ENCODE assay signal across 9 mouse cellular contexts in genomic region chr11:56107929-56108328, GRCm38 (mm10).
A peak's percentile ranks its signal among the peaks of the same experiment; 100 is the strongest.
DNase-seq lines count a peak whose midpoint lies in the region; TF ChIP-seq lines count a peak whose summit lies in the region.
"Had no signal": no experiment of that assay in that cellular context is flagged by ENCODE, and none has a peak within 500 bp of the region (broad histone marks: within the 10 kb centered on the region; RNA-seq: fewer than 3 reads in every experiment).

No protein-coding gene starts in this region.

- TF ChIP-seq CTCF in lung, adult 2 months (IDR thresholded peaks at IDR 0.05; ENCODE audit: insufficient read depth, low read length) = peak; percentile 89

- WGBS in large intestine, adult 2 months = 12% methylated on average over 3 of the region's 3 CpGs
- 7% methylated on average over 3 of the region's 3 CpGs for WGBS in lung, adult 2 months

- no peak for TF ChIP-seq POLR2A in lung, adult 2 months (IDR thresholded peaks at IDR 0.05; ENCODE audit: borderline replicate concordance, extremely low read depth, low read depth, low read length)

- H3K4me1 ChIP-seq in lung, adult 2 months (ENCODE audit: control insufficient read depth, insufficient read depth, low read length) = no peaks in the 10 kb centered on the region
- H3K4me1 ChIP-seq: embryonic facial prominence, embryonic 13.5 days had no signal

- H3K4me3 ChIP-seq in lung, adult 2 months (replicated peaks; ENCODE audit: extremely low read depth, low read depth, low read length) = no peak overlapping the region
- H3K4me3 ChIP-seq: embryonic facial prominence, embryonic 13.5 days had no signal

- peak; percentile 56 for DNase-seq in A20 (ENCODE audit: low read depth, low spot score)
- peak; percentile 70 to 74 for DNase-seq in adrenal gland, adult 18-20 months (ENCODE audit: low spot score in 2 of 2)
- peak; percentile 90 for DNase-seq in embryo, embryonic 10 days (ENCODE audit: low spot score)
- peak; percentile 30 to 64 for DNase-seq in gastrocnemius, postnatal 4 days (ENCODE audit: low spot score in 2 of 2)
- DNase-seq in large intestine, adult 2 months (ENCODE audit: low read depth, low spot score) = peak; percentile 64
- DNase-seq in lung, adult 2 months = peak; percentile 57
- DNase-seq in ovary, postnatal 14 days (ENCODE audit: low spot score) = peak; percentile 68
- peak; percentile 46 for DNase-seq in urinary bladder, adult 2 months (ENCODE audit: low spot score)
